Mouse (Mus musculus) brain, adult 2 months (tissue): ENCODE data around the gene Atp6v1a.

Source experiments
- DNase-seq: peaks from one replicate; pipeline ENCODE4 v3.0.0; 2011; ENCODE audit warnings: low read depth, low spot score

Gene Atp6v1a

GRCm38 (mm10) chr16:44061341-44061740 lies 78.2 kb downstream of the Atp6v1a start:
- DNase-seq = no peak

- DNase-seq = peak; percentile 18
Observed at GRCm38 (mm10) chr16:44060604-44061286, 78.8 kb downstream of the Atp6v1a start.

- DNase-seq = peak; percentile 85
Observed at GRCm38 (mm10) chr16:44058745-44059144, 80.8 kb downstream of the Atp6v1a start.

GRCm38 (mm10) chr16:44055766-44056165 lies 83.7 kb downstream of the Atp6v1a start:
- DNase-seq = no peak

GRCm38 (mm10) chr16:44053265-44053664 lies 86.2 kb downstream of the Atp6v1a start:
- no peak for DNase-seq

GRCm38 (mm10) chr16:44052390-44052789 lies 87.1 kb downstream of the Atp6v1a start:
- DNase-seq = no peak

- no peak for DNase-seq
Observed at GRCm38 (mm10) chr16:44050139-44050538, 89.4 kb downstream of the Atp6v1a start.

GRCm38 (mm10) chr16:44039112-44039511 lies 100.4 kb downstream of the Atp6v1a start:
- no peak for DNase-seq
